Mouse (Mus musculus) ovary, postnatal 10 days (tissue): ENCODE results near the gene Rbfox3.

Source experiments
- DNase-seq: peaks from one replicate; pipeline ENCODE4 v3.0.0; 2022; ENCODE audit warnings: low spot score

Rbfox3 gene

GRCm38 (mm10) chr11:118906131-118906823 is 5.1 kb downstream of the Rbfox3 start:
- DNase-seq = no peak

GRCm38 (mm10) chr11:118905656-118906055 is 5.7 kb downstream of the Rbfox3 start:
- no peak for DNase-seq

- DNase-seq = no peak
Measured at GRCm38 (mm10) chr11:118904253-118904652, 7.1 kb downstream of the Rbfox3 start.

- DNase-seq = no peak
Measured at GRCm38 (mm10) chr11:118899771-118900545, 11.4 kb downstream of the Rbfox3 start.

GRCm38 (mm10) chr11:118898643-118899042 is 12.8 kb downstream of the Rbfox3 start:
- DNase-seq = no peak

- no peak for DNase-seq
Measured at GRCm38 (mm10) chr11:118898156-118898555, 13.2 kb downstream of the Rbfox3 start.

GRCm38 (mm10) chr11:118897114-118897841 is 14.1 kb downstream of the Rbfox3 start:
- DNase-seq = no peak

GRCm38 (mm10) chr11:118896032-118896675 is 15.2 kb downstream of the Rbfox3 start:
- DNase-seq = no peak

GRCm38 (mm10) chr11:118894835-118895234 is 16.6 kb downstream of the Rbfox3 start:
- DNase-seq = no peak

GRCm38 (mm10) chr11:118894196-118894595 is 17.2 kb downstream of the Rbfox3 start:
- DNase-seq = no peak

GRCm38 (mm10) chr11:118892876-118893275 is 18.5 kb downstream of the Rbfox3 start:
- DNase-seq = no peak

GRCm38 (mm10) chr11:118891516-118891915 is 19.9 kb downstream of the Rbfox3 start:
- no peak for DNase-seq

- no peak for DNase-seq
Measured at GRCm38 (mm10) chr11:118890992-118891398, 20.4 kb downstream of the Rbfox3 start.

GRCm38 (mm10) chr11:118890474-118890873 is 20.9 kb downstream of the Rbfox3 start:
- DNase-seq = no peak

- DNase-seq = no peak
Measured at GRCm38 (mm10) chr11:118889500-118889899, 21.9 kb downstream of the Rbfox3 start.

- no peak for DNase-seq
Measured at GRCm38 (mm10) chr11:118888426-118888825, 23.0 kb downstream of the Rbfox3 start.

- DNase-seq = no peak
Measured at GRCm38 (mm10) chr11:118887206-118887605, 24.2 kb downstream of the Rbfox3 start.

GRCm38 (mm10) chr11:118886269-118886965 is 25.0 kb downstream of the Rbfox3 start:
- no peak for DNase-seq

GRCm38 (mm10) chr11:118885604-118886003 is 25.8 kb downstream of the Rbfox3 start:
- no peak for DNase-seq

- no peak for DNase-seq
Measured at GRCm38 (mm10) chr11:118885135-118885534, 26.3 kb downstream of the Rbfox3 start.

- DNase-seq = no peak
Measured at GRCm38 (mm10) chr11:118883143-118883542, 28.3 kb downstream of the Rbfox3 start.
